Mouse (Mus musculus) neural tube, embryonic 14.5 days (tissue): Measurements from ENCODE around the gene Pdia2. TPM values are rescaled to one million over a fixed set of nuclear protein-coding genes. Genes with fewer than 3 reads are reported as not detected.

ENCODE experiments used
- polyA plus RNA-seq: library from polyadenylated mRNA; unstranded; fragments of >200 nt; fragmentation: Nextera tagmentation; extraction: Ambion mirVana; gene quantifications from 2 replicates; pipeline ENCODE4 v1.2.1, GENCODE M21; 2014

The Pdia2 gene
- polyA plus RNA-seq, 1 experiment from 2014 or later, result 0.32 TPM

Other genes with a start within 250 kb of the Pdia2 start
- 0.08 and 0.30 TPM in 2 replicates for gene A930017K11Rik, start 246.5 kb downstream of the Pdia2 start, polyA plus RNA-seq
- gene Capn15, start 213.3 kb downstream of the Pdia2 start, polyA plus RNA-seq, result 21.1 and 24.6 TPM in 2 replicates
- 29.0 and 34.1 TPM in 2 replicates for gene Rab11fip3, start 129.5 kb downstream of the Pdia2 start, polyA plus RNA-seq
- 28.4 and 33.4 TPM in 2 replicates for gene Decr2, start 108.8 kb downstream of the Pdia2 start, polyA plus RNA-seq
- 10.8 and 16.3 TPM in 2 replicates for gene Nme4, start 103.5 kb downstream of the Pdia2 start, polyA plus RNA-seq
- gene Tmem8, start 85.8 kb downstream of the Pdia2 start, polyA plus RNA-seq, result 2.8 and 3.1 TPM in 2 replicates
- gene Mrpl28, start 75.6 kb downstream of the Pdia2 start, polyA plus RNA-seq, result 177 and 192 TPM in 2 replicates
- gene Axin1, start 60.4 kb downstream of the Pdia2 start, polyA plus RNA-seq, result 7.1 and 7.7 TPM in 2 replicates
- gene Rgs11, start 3.9 kb upstream of the Pdia2 start, polyA plus RNA-seq, result 18.9 and 19.9 TPM in 2 replicates
- 152 and 192 TPM in 2 replicates for gene Arhgdig, start 8.7 kb upstream of the Pdia2 start, polyA plus RNA-seq
- gene Fam234a, start 45.2 kb upstream of the Pdia2 start, polyA plus RNA-seq, result 25.3 and 31.5 TPM in 2 replicates
- 111 and 123 TPM in 2 replicates for gene Luc7l, start 53.8 kb upstream of the Pdia2 start, polyA plus RNA-seq
- gene Neurl1b, start 215.7 kb upstream of the Pdia2 start, polyA plus RNA-seq, result 1.6 and 1.8 TPM in 2 replicates